Mouse (Mus musculus): ENCODE measurements around the gene Mia3. TPM values are rescaled to one million over a fixed set of nuclear protein-coding genes. Genes with fewer than 3 reads are reported as not detected.
A peak's percentile ranks its signal among the peaks of the same experiment; 100 is the strongest.
"Not testable (repeated sequence)": the region's sequence is repeated elsewhere in the genome, so short reads cannot be mapped to it uniquely, and the experiment has no call there.

The Mia3 gene
- total RNA-seq, 4 experiments from 2014 or later = 195 to 255 (median 213) TPM

- DNase-seq (ENCODE audit: low spot score in 2 of 2) = peak; percentile 54 to 66
Observed at GRCm38 (mm10) chr1:183344886-183345816, 24.2 kb downstream of the Mia3 start.

GRCm38 (mm10) chr1:183342902-183343301 is 26.5 kb downstream of the Mia3 start:
- not testable (repeated sequence) for DNase-seq (ENCODE audit: low spot score in 2 of 2)

- no peak for DNase-seq (ENCODE audit: low spot score in 2 of 2)
Observed at GRCm38 (mm10) chr1:183327171-183327570, 42.2 kb downstream of the Mia3 start.

- DNase-seq (ENCODE audit: low spot score in 2 of 2) = no peak
Observed at GRCm38 (mm10) chr1:183324433-183324832, 44.9 kb downstream of the Mia3 start.

GRCm38 (mm10) chr1:183323923-183324322 is 45.4 kb downstream of the Mia3 start:
- DNase-seq (ENCODE audit: low spot score in 2 of 2) = no peak

- DNase-seq (ENCODE audit: low spot score in 2 of 2) = not testable (repeated sequence)
Observed at GRCm38 (mm10) chr1:183322496-183322895, 46.9 kb downstream of the Mia3 start.

- no peak for DNase-seq (ENCODE audit: low spot score in 2 of 2)
Observed at GRCm38 (mm10) chr1:183320708-183321107, 48.6 kb downstream of the Mia3 start.

GRCm38 (mm10) chr1:183315783-183316182 is 53.6 kb downstream of the Mia3 start:
- no peak for DNase-seq (ENCODE audit: low spot score in 2 of 2)

GRCm38 (mm10) chr1:183312076-183312475 is 57.3 kb downstream of the Mia3 start:
- no peak for DNase-seq (ENCODE audit: low spot score in 2 of 2)

GRCm38 (mm10) chr1:183309601-183310000 is 59.8 kb downstream of the Mia3 start:
- peak; percentile 34 to 67 for DNase-seq (ENCODE audit: low spot score in 2 of 2)

DNA sequence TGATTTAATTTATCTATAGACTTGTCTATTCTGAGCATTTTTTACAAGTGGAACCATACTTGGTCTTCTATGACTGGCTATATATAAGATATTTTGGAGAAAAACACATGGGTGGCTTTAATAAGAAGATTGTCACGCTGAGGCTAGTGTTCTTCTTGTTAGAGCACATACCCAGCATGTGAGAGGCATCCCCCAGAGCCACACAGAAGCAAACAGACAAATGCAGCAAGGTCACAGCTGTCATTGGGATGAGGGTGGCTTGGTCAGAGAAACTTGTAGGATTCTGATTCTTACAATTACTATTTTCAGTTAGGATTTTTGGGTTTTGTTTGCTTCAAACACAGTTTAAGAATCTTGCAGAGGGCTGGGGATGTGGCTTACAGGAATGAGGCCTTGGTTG is 60.9 kb downstream of the Mia3 start:
- no peak for DNase-seq (ENCODE audit: low spot score in 2 of 2)

GRCm38 (mm10) chr1:183307555-183307954 is 61.8 kb downstream of the Mia3 start:
- no peak for DNase-seq (ENCODE audit: low spot score in 2 of 2)

DNA sequence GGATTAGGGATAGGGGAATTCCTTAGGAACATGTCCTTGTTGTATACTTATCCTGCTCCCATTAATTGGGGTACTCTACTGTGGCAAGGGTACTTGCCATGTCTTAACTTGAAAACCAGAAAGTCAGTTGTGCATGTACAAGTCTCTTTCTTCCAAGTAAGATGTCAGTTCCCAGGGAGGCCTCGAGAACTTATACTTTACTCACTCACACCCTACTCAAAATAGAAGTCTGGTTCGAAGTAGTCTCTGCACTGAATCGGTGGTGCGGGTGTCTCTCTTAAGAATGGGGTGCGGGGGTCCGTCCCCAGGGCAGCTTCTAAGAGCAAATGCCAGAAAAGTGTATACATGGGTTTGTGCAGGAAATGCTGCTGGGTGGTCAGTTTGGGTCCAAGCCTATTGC is 70.2 kb downstream of the Mia3 start:
- DNase-seq (ENCODE audit: low spot score in 2 of 2) = peak; percentile 93 to 100

- peak; percentile 14 to 21 for DNase-seq (ENCODE audit: low spot score in 2 of 2)
Observed at GRCm38 (mm10) chr1:183297886-183298489, 71.4 kb downstream of the Mia3 start.

DNA sequence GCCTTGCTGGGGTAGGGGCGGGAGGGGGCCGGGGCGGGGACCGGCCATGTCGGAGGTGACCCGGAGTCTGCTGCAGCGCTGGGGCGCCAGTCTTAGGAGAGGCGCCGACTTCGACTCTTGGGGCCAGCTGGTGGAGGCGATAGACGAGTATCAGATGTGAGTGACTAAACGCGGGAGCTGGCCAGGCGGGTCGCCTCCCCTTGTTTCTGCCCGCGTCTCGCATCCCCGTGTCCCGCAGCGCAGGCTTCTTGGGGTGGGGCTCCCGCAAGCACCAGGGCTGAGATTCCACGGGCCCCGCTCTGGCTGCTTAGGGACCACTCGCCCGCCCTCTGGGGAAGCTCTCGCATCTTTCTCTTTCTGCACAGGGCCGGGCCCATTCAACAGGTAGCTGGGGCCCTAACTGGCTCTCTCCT is 71.9 kb downstream of the Mia3 start:
- DNase-seq (ENCODE audit: low spot score in 2 of 2) = no peak

DNA sequence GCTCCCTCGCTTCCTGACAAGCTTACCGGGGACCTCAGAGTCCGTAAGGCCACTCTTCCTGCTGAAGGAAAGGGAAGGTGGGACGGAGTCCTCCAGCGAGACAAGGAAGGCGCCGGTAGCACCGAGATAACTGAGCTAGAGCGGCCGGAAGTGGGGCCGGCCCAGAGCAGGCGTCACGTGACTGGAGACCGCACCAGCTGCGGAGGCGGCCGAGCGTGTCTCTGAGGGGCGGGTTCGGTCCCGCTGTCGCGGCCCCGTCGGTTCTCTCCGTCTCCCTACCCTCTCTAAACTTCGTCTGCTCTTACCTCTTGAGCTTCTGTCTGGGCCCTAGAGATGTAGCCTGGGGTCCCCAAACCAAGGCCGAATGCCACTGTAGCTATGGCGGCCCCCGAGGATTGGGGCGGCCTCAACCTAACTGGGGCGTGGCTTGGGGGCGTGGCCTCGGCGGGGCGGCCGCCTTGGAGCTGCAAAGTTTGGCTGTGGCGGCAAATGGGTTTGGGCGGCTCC is 72.4 kb downstream of the Mia3 start, which contains the start of gene Brox:
Gene Brox, minus strand, starts transcription at position 393 of the 507 bp plus-strand sequence.
- peak; percentile 91 for DNase-seq (ENCODE audit: low spot score in 2 of 2)

DNA sequence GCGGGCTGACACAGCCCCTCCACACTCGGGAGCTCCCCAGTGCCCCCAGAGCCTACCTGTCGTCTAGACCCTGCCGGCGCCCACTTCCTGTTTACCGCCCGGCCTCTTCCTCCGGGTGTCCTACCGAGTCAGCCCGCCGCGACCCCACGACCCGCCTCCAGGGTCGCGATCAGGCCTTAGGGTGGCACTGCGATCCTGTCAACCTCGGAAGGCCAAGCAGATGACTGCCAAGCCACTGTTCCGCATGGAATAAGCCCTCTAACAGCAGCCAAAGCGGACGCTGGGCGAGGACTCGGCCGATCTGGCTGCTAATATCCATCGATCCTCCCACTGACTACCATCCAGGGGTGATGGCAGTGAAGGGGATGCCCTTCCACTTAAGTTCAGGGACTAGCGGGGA is 72.9 kb downstream of the Mia3 start, which contains the start of gene Aida:
Gene Aida, plus strand, starts transcription at position 126 of the 400 bp plus-strand sequence.
- DNase-seq (ENCODE audit: low spot score in 2 of 2) = no peak

- no peak for DNase-seq (ENCODE audit: low spot score in 2 of 2)
Observed at GRCm38 (mm10) chr1:183289576-183289975, 79.8 kb downstream of the Mia3 start.

- no peak for DNase-seq (ENCODE audit: low spot score in 2 of 2)
Observed at GRCm38 (mm10) chr1:183288351-183288750, 81.0 kb downstream of the Mia3 start.

Data from gastrocnemius, adult 8-10 months (tissue).